Mouse (Mus musculus) thymus, adult 2 months (tissue): ENCODE measurements around the gene Akap5.

Experiments
- CTCF ChIP-seq: fragments of 200-500 bp; IDR thresholded peaks from 2 replicates; pipeline ENCODE4 v1.5.1; 2012; ENCODE audit warnings: mild to moderate bottlenecking, control low read depth, low read length, moderate library complexity, borderline replicate concordance; ENCODE audit not compliant: control insufficient read depth, poor library complexity, insufficient read depth; ENCODE audit errors: extremely low read depth
- POLR2A ChIP-seq: fragments of 200-500 bp; IDR thresholded peaks from 2 replicates; pipeline ENCODE4 v1.6.1; 2012; ENCODE audit warnings: mild to moderate bottlenecking, low read length, control low read depth, moderate library complexity; ENCODE audit not compliant: control insufficient read depth, poor library complexity, insufficient read depth; ENCODE audit errors: extremely low read depth

DNA sequence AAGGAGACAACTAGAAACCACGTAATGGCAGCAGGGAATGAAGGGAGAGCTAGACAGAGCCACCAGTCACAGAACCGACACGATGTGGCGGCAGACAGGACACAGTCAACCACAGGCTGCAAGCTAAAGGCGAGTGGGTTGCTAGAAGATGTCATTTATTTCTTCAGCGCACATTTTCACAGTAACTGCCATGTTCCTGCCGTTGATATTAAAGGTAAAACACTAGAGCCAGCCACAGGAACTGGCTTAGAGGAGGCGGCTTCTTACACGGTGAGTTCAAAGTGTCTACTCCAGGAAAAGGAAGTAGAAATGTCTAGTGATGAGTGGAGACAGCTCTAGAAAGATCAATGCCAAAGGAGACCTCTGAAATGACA, 37.6 kb downstream of the Akap5 start:
- no peak for TF ChIP-seq CTCF
- no peak for TF ChIP-seq POLR2A
